In the genomic region with DNA sequence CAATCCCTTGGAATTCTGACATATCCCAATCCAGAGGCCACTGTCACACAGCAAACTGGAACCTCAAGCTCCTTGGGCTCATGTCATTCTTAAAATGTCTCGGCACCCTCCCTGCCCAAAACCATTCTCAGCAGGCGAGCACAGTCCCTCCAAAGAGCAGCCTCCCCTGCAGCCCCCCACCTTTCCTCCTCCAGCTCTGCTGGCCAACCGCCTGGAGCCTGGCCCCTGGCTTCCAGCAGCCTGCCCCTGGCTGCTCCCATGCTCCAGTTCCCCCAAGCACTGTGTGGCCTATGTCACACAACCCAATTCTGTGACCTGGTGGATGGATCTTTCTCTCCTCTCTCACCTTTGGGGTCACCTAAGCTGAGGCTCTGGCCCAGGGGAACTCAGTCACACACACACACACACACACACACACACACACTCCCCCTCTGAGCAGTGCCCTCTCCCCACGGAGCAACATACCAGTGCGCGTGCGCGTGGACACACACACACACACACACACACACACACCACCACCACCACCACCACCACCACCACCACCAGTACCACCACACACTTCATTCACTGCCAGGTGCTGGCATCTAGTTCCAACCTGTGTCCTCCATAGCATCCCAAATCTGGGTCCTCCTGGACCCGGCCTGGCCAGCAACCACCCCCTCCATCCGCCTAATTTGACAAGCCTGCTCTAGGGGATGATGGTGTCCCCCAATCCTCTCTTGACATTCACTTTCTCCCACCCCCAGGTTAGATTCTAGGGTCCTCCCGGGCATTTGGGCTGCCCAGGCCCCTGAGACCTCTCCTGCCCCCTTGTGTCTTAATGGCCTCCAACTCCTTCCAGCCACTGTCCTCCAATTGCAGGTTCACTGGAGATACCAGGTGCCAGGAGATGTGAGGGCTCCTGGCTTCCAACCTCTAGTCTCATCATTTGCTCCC, we compare ENCODE assay signal across 10 mouse cellular contexts. TPM values are rescaled to one million over a fixed set of nuclear protein-coding genes. Genes with fewer than 3 reads are reported as not detected.
DNase-seq lines count a peak whose midpoint lies in the region; ATAC-seq lines count a peak whose summit lies in the region.
"Had no signal": no experiment of that assay in that cellular context is flagged by ENCODE, and none has a peak within 500 bp of the region (broad histone marks: within the 10 kb centered on the region; RNA-seq: fewer than 3 reads in every experiment).

No protein-coding gene starts in this region.

- no peaks in the 10 kb centered on the region for H3K36me3 ChIP-seq in heart, embryonic 12.5 days
- no peaks in the 10 kb centered on the region for H3K36me3 ChIP-seq in forebrain, embryonic 15.5 days
- no peaks in the 10 kb centered on the region for H3K36me3 ChIP-seq in liver, embryonic 15.5 days (replicated peaks)

- H3K4me2 ChIP-seq in heart, embryonic 12.5 days: peak overlapping the region; percentile 85
- H3K4me2 ChIP-seq in forebrain, embryonic 15.5 days (replicated peaks): peak overlapping the region; percentile 63
- H3K4me2 ChIP-seq in liver, embryonic 15.5 days: peak overlapping the region; percentile 44; the same call in 1 of the 2 replicates

- peak overlapping the region; percentile 59 for H3K4me3 ChIP-seq in heart, embryonic 12.5 days
- H3K4me3 ChIP-seq in forebrain, embryonic 15.5 days: peak overlapping the region; percentile 66
- no peak overlapping the region; the same call in 1 of the 2 replicates for H3K4me3 ChIP-seq in liver, embryonic 15.5 days (replicated peaks)

- peak overlapping the region; percentile 70 for H3K9ac ChIP-seq in heart, embryonic 12.5 days
- peak overlapping the region; percentile 89 for H3K9ac ChIP-seq in forebrain, embryonic 15.5 days (replicated peaks)
- no peak overlapping the region for H3K9ac ChIP-seq in liver, embryonic 15.5 days

- H3K9me3 ChIP-seq in heart, embryonic 12.5 days (replicated peaks): no peaks in the 10 kb centered on the region
- H3K9me3 ChIP-seq in forebrain, embryonic 15.5 days: no peaks in the 10 kb centered on the region
- no peaks in the 10 kb centered on the region for H3K9me3 ChIP-seq in liver, embryonic 15.5 days (replicated peaks)

- ATAC-seq in heart, embryonic 12.5 days (ENCODE audit: insufficient number of reproducible peaks, low FRiP score): 0 out of 2 replicates have a peak, but pooled peaks have one; percentile 15
- ATAC-seq in forebrain, embryonic 15.5 days (replicated peaks): peak; percentile 30
- ATAC-seq in liver, embryonic 15.5 days (ENCODE audit: insufficient read depth): no peak
- no peak for ATAC-seq in megakaryocyte-erythroid progenitor cell, adult 5-6 weeks (replicated peaks; ENCODE audit: low FRiP score, low TSS enrichment, poor library complexity, severe bottlenecking)

- peaks cover 23% of the 10 kb centered on the region for H3K27me3 ChIP-seq in heart, embryonic 12.5 days (replicated peaks)
- H3K27me3 ChIP-seq in forebrain, embryonic 15.5 days: no peaks in the 10 kb centered on the region
- H3K27me3 ChIP-seq in liver, embryonic 15.5 days: peaks cover 32% of the 10 kb centered on the region
- H3K27me3 ChIP-seq: CH12.LX had no signal

- no peak for DNase-seq in heart, postnatal 10 days
- peak; percentile 60 for DNase-seq in cerebellum, adult 11 months
- DNase-seq in spleen, postnatal 4 days (ENCODE audit: low spot score in 2 of 2): no peak
- DNase-seq in gastrocnemius, postnatal 14 days: no peak

- intact Hi-C loops in heart, postnatal 10 days (cut with DNase I): no loop called here
- intact Hi-C loops in gastrocnemius, postnatal 14 days (cut with DNase I; ENCODE audit: low total_unique reads): no loop called here

- H3K27ac ChIP-seq in heart, embryonic 12.5 days (ENCODE audit: poor library complexity, severe bottlenecking): no peak overlapping the region
- peak overlapping the region; percentile 86 for H3K27ac ChIP-seq in forebrain, embryonic 15.5 days (replicated peaks)
- H3K27ac ChIP-seq in liver, embryonic 15.5 days (replicated peaks): no peak overlapping the region

- H3K4me1 ChIP-seq in heart, embryonic 12.5 days (replicated peaks): peaks cover 3% of the 10 kb centered on the region; the same call in 1 of the 2 replicates
- H3K4me1 ChIP-seq in forebrain, embryonic 15.5 days: peaks cover 24% of the 10 kb centered on the region
- no peaks in the 10 kb centered on the region; the same call in 1 of the 2 replicates for H3K4me1 ChIP-seq in liver, embryonic 15.5 days (replicated peaks)

- 67% methylated on average over 11 of the region's 11 CpGs for WGBS in heart, embryonic 12.5 days
- 59% methylated on average over 11 of the region's 11 CpGs for WGBS in forebrain, embryonic 15.5 days
- 67% methylated on average over 11 of the region's 11 CpGs for WGBS in liver, embryonic 15.5 days (ENCODE audit: insufficient replicate concordance)

RNA-seq across cellular contexts. Expression of a gene that starts 0.6 kb away (rescaled TPM):
- polyA plus RNA-seq in heart, embryonic 12.5 days (2016; fragmentation: Nextera tagmentation; extraction: Ambion mirVana): 44.7 and 47.4 TPM in 2 replicates
- total RNA-seq in heart, postnatal 10 days (2021): 10 to 100 TPM; 69.2 to 72.5 TPM
- polyA plus RNA-seq in forebrain, embryonic 15.5 days (2015; fragmentation: Nextera tagmentation; extraction: Ambion mirVana): 19.2 and 21.3 TPM in 2 replicates
- 14.6 and 14.9 TPM in 2 replicates for polyA plus RNA-seq in liver, embryonic 15.5 days (2015; fragmentation: Nextera tagmentation; extraction: Ambion mirVana)
- 67.0 and 84.7 TPM in 2 replicates for total RNA-seq in megakaryocyte-erythroid progenitor cell, adult 5-6 weeks (2014; fragmentation: Nextera tagmentation)
- 31.5 and 44.7 TPM in 2 replicates for total RNA-seq in megakaryocyte-erythroid progenitor cell, adult 5-6 weeks (2017)
- total RNA-seq in gastrocnemius, postnatal 14 days (2021): 10 to 100 TPM; 46.9 to 49.9 TPM

RNA-seq across cellular contexts. Expression of a gene that starts 0.8 kb away (rescaled TPM):
- 1.5 and 2.2 TPM in 2 replicates for polyA plus RNA-seq in heart, embryonic 12.5 days (2016; fragmentation: Nextera tagmentation; extraction: Ambion mirVana)
- total RNA-seq in heart, postnatal 10 days (2021): 1 to 10 TPM in 1 of 2 experiments, under 1 TPM in 1; 0.89 to 1.7 TPM
- polyA plus RNA-seq in forebrain, embryonic 15.5 days (2015; fragmentation: Nextera tagmentation; extraction: Ambion mirVana): 34.5 and 37.4 TPM in 2 replicates
- polyA plus RNA-seq in liver, embryonic 15.5 days (2015; fragmentation: Nextera tagmentation; extraction: Ambion mirVana): 0.43 and 0.44 TPM in 2 replicates
- total RNA-seq in megakaryocyte-erythroid progenitor cell, adult 5-6 weeks (2014; fragmentation: Nextera tagmentation): 0.10 and 3.0 TPM in 2 replicates
- 0.19 and 4.3 TPM in 2 replicates for total RNA-seq in megakaryocyte-erythroid progenitor cell, adult 5-6 weeks (2017)
- total RNA-seq in gastrocnemius, postnatal 14 days (2021): 1 to 10 TPM; 1.1 to 2.2 TPM
- total RNA-seq: neutrophil, adult 5-6 weeks had no signal

RNA-seq across cellular contexts. Expression of a gene that starts 23.1 kb away (rescaled TPM):
- 19.0 and 21.1 TPM in 2 replicates for polyA plus RNA-seq in heart, embryonic 12.5 days (2016; fragmentation: Nextera tagmentation; extraction: Ambion mirVana)
- total RNA-seq in heart, postnatal 10 days (2021): 10 to 100 TPM; 15.9 to 16.1 TPM
- 7.4 TPM in 2 replicates for polyA plus RNA-seq in forebrain, embryonic 15.5 days (2015; fragmentation: Nextera tagmentation; extraction: Ambion mirVana)
- 55.9 and 75.3 TPM in 2 replicates for polyA plus RNA-seq in liver, embryonic 15.5 days (2015; fragmentation: Nextera tagmentation; extraction: Ambion mirVana)
- total RNA-seq in megakaryocyte-erythroid progenitor cell, adult 5-6 weeks (2014; fragmentation: Nextera tagmentation): 38.9 and 56.1 TPM in 2 replicates
- total RNA-seq in megakaryocyte-erythroid progenitor cell, adult 5-6 weeks (2017): 16.8 and 60.3 TPM in 2 replicates
- total RNA-seq in gastrocnemius, postnatal 14 days (2021): 1 to 10 TPM; 6.9 to 8.1 TPM

RNA-seq across cellular contexts. Expression of a gene that starts 38.1 kb away (rescaled TPM):
- polyA plus RNA-seq in heart, embryonic 12.5 days (2016; fragmentation: Nextera tagmentation; extraction: Ambion mirVana): not detected in 2 replicates
- total RNA-seq in heart, postnatal 10 days (2021): 1 to 10 TPM; 2.7 to 3.1 TPM
- not detected in 2 replicates for polyA plus RNA-seq in forebrain, embryonic 15.5 days (2015; fragmentation: Nextera tagmentation; extraction: Ambion mirVana)
- polyA plus RNA-seq in liver, embryonic 15.5 days (2015; fragmentation: Nextera tagmentation; extraction: Ambion mirVana): not detected in 2 replicates
- total RNA-seq in megakaryocyte-erythroid progenitor cell, adult 5-6 weeks (2014; fragmentation: Nextera tagmentation): 1.0 TPM in 1 of 2 replicates, not detected in the other
- 0.85 TPM in 1 of 2 replicates, not detected in the other for total RNA-seq in megakaryocyte-erythroid progenitor cell, adult 5-6 weeks (2017)
- 1 to 10 TPM in 1 of 2 experiments, under 1 TPM in 1; 0.88 to 1.8 TPM for total RNA-seq in gastrocnemius, postnatal 14 days (2021)

RNA-seq across cellular contexts. Expression of a gene that starts 47.0 kb away (rescaled TPM):
- 12.1 and 14.6 TPM in 2 replicates for polyA plus RNA-seq in heart, embryonic 12.5 days (2016; fragmentation: Nextera tagmentation; extraction: Ambion mirVana)
- 10 to 100 TPM; 26.1 to 29.9 TPM for total RNA-seq in heart, postnatal 10 days (2021)
- 22.4 and 24.8 TPM in 2 replicates for polyA plus RNA-seq in forebrain, embryonic 15.5 days (2015; fragmentation: Nextera tagmentation; extraction: Ambion mirVana)
- polyA plus RNA-seq in liver, embryonic 15.5 days (2015; fragmentation: Nextera tagmentation; extraction: Ambion mirVana): 9.2 and 9.3 TPM in 2 replicates
- 83.0 and 94.4 TPM in 2 replicates for total RNA-seq in megakaryocyte-erythroid progenitor cell, adult 5-6 weeks (2014; fragmentation: Nextera tagmentation)
- total RNA-seq in megakaryocyte-erythroid progenitor cell, adult 5-6 weeks (2017): 10.6 and 19.5 TPM in 2 replicates
- total RNA-seq in gastrocnemius, postnatal 14 days (2021): 10 to 100 TPM; 15.6 to 17.4 TPM

Comparison
In these comparisons a context has a peak if more than half of its experiments do, and no peak if none do; other contexts are left out.
1. ATAC-seq: peak in heart, embryonic 12.5 days (single experiment) and forebrain, embryonic 15.5 days (single experiment); none in liver, embryonic 15.5 days (single experiment) and megakaryocyte-erythroid progenitor cell, adult 5-6 weeks (single experiment).
2. Peak in every context shown above with its lines, with median percentiles within 50 percentile points of each other: H3K4me2 ChIP-seq.